Mouse (Mus musculus) liver, embryonic 15.5 days (tissue): Measurements from ENCODE around the gene Rab12. TPM values are rescaled to one million over a fixed set of nuclear protein-coding genes. Genes with fewer than 3 reads are reported as not detected.

Experiments
- ATAC-seq: fragments of 200-750 bp; cut with Nextera tagmentation; 2 replicates; pipeline ENCODE4 v1.8.0; 2017; ENCODE audit warnings: moderate number of reproducible peaks, mild to moderate bottlenecking, moderate library complexity; ENCODE audit not compliant: insufficient read depth
- H3K27ac ChIP-seq: fragments of 300-500 bp; sonication (generic); replicated peaks from 2 replicates; pipeline ENCODE4 v1.5.1; 2015; ENCODE audit warnings: mild to moderate bottlenecking, inconsistent platforms
- H3K27me3 ChIP-seq: fragments of 300-500 bp; sonication (generic); 2 replicates; pipeline ENCODE4 v1.6.1; 2015; ENCODE audit warnings: mild to moderate bottlenecking, inconsistent platforms
- H3K36me3 ChIP-seq: fragments of 300-500 bp; sonication (generic); replicated peaks from 2 replicates; pipeline ENCODE4 v1.6.1; 2015; ENCODE audit warnings: moderate library complexity, mild to moderate bottlenecking, inconsistent platforms
- H3K4me1 ChIP-seq: fragments of 300-500 bp; sonication (generic); replicated peaks from 2 replicates; pipeline ENCODE4 v1.6.1; 2015; ENCODE audit warnings: inconsistent platforms
- H3K4me2 ChIP-seq: fragments of 300-500 bp; sonication (generic); 2 replicates; pipeline ENCODE4 v1.6.1; 2015; ENCODE audit warnings: moderate library complexity, mild to moderate bottlenecking, inconsistent platforms
- H3K4me3 ChIP-seq: fragments of 300-500 bp; sonication (generic); replicated peaks from 2 replicates; pipeline ENCODE4 v1.5.1; 2015; ENCODE audit warnings: mild to moderate bottlenecking, inconsistent platforms
- H3K9ac ChIP-seq: fragments of 300-500 bp; sonication (generic); 2 replicates; pipeline ENCODE4 v1.6.1; 2015; ENCODE audit warnings: moderate library complexity, mild to moderate bottlenecking, inconsistent platforms
- H3K9me3 ChIP-seq: fragments of 300-500 bp; sonication (generic); replicated peaks from 2 replicates; pipeline ENCODE4 v1.6.1; 2016; ENCODE audit warnings: inconsistent platforms
- WGBS: fragments of 180-500 bp; shearing (Covaris S2); methylation state at CpG from one replicate; pipeline ENCODE4 v1.1.7; 2015; ENCODE audit warnings: mixed read lengths; ENCODE audit not compliant: insufficient replicate concordance; 5-methylcytosine and 5-hydroxymethylcytosine counted together
- polyA plus RNA-seq: library from polyadenylated mRNA; unstranded; fragments of >200 nt; fragmentation: Nextera tagmentation; extraction: Ambion mirVana; gene quantifications from 2 replicates; pipeline ENCODE4 v1.2.1, GENCODE M21; 2015

Gene Rab12
- polyA plus RNA-seq, 1 experiment from 2014 or later = 6.4 TPM

DNA sequence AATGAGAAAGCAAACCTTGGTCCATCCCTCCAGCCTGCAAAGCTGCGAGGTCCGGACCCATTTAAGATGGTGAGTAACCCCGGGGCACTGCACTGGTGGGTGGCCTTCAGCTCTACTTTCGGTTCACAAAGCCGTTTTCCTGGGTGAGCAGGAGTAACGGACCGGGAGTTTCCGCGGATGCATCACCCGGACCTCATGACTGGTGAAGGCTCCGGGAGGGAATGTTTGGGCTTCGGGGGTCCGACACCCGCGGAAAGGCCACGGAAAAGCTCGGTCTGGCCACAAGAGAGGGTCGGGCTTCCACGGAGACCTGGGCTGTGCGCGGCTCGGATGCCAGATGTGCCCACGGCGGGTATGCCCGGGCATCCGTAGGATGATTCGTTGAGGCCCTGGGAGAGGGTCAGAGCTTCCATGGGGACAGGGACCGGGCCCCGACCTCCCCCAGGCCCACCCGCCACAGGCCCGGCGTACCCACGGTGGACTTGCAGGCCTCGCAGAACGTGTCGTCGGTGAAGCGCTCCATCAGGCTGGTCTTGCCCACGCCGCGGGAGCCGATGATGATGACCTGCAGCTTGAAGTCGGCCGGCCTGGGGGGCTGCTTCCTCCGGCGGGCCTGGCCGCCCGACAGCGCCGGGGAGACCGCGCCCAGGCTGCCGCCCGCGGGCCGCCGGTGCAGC is 514 bp downstream of the Rab12 start:
- peak overlapping the region; percentile 41; the same call in 1 of the 2 replicates for H3K27ac ChIP-seq
- peaks cover 34% of the 10 kb centered on the region for H3K4me1 ChIP-seq
- H3K27me3 ChIP-seq = no peaks in the 10 kb centered on the region
- H3K4me2 ChIP-seq = peak overlapping the region; percentile 79
- no peaks in the 10 kb centered on the region for H3K36me3 ChIP-seq
- peak overlapping the region; percentile 83 for H3K9ac ChIP-seq
- peak; percentile 65 for ATAC-seq
- H3K9me3 ChIP-seq = no peaks in the 10 kb centered on the region
- WGBS = under 1% methylated on average over 57 of the region's 57 CpGs
- peak overlapping the region; percentile 95 for H3K4me3 ChIP-seq

DNA sequence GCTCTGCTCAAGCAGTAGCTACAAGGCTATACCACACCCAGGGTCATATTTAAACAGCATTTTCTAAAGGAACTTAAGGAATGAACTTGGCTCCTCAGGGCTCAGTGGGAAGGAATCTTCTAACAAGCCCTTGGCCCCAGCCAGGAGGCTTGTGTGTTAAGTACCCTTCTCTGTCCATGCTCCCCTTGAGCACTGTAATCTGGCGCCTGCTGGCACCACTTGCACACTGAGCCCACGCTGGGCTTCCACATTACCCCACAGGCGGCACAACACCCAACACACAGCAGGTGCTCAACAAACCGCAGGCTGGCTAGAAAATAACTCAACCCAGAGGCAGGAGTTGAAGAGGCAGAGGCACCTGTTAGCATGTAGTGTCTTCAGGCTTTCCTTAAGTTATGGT is 2.6 kb downstream of the Rab12 start:
- Histone ChIP-seq H3K9ac (no peak overlapping the region), H3K4me1 (peaks cover 41% of the 10 kb centered on the region), H3K36me3 (no peaks in the 10 kb centered on the region), H3K4me3 (no peak overlapping the region), H3K27me3 (no peaks in the 10 kb centered on the region), H3K27ac (no peak overlapping the region), H3K4me2 (no peak overlapping the region), H3K9me3 (no peaks in the 10 kb centered on the region)
- 70% methylated on average over 4 of the region's 4 CpGs for WGBS
- ATAC-seq = no peak

DNA sequence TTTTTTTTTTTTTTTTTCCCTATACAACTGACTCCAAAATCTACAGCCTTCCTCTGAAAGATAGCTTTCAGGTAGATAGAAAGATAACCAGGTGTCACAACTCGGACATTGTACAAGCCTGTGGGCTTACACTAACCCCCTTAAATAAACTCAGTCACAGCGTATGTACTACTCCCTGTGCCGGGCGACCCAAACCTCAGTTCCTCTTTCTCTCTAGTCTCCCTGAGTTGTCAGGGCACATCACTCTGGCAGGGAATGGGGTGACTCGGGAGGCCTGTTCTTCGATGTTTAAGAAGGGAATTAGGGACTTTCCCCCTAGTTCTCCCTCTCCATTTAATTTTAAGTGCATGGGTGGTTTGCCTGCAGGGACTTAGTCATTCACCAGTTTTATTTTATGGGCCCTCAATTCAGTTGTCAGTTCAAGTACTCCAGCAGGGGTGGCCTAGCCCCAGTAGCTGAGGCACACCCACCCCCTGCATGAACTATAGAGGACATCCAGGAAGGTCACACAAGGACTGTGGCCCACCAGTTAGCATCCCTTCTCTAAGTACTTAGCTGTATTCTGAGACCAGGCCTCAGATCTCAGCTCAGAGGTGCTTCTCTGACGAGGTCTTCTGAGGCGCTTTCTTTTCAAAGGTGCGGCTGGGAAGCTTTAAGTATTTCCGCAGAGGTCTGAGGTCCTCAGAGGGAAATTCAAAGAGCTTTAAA is 5.1 kb downstream of the Rab12 start:
- H3K27ac ChIP-seq = no peak overlapping the region
- ATAC-seq = no peak
- H3K4me2 ChIP-seq = no peak overlapping the region
- H3K9me3 ChIP-seq = no peaks in the 10 kb centered on the region
- H3K4me1 ChIP-seq = peaks cover 40% of the 10 kb centered on the region
- no peaks in the 10 kb centered on the region for H3K27me3 ChIP-seq
- no peak overlapping the region for H3K9ac ChIP-seq
- 53% methylated on average over 10 of the region's 10 CpGs for WGBS
- no peaks in the 10 kb centered on the region for H3K36me3 ChIP-seq
- H3K4me3 ChIP-seq = no peak overlapping the region

DNA sequence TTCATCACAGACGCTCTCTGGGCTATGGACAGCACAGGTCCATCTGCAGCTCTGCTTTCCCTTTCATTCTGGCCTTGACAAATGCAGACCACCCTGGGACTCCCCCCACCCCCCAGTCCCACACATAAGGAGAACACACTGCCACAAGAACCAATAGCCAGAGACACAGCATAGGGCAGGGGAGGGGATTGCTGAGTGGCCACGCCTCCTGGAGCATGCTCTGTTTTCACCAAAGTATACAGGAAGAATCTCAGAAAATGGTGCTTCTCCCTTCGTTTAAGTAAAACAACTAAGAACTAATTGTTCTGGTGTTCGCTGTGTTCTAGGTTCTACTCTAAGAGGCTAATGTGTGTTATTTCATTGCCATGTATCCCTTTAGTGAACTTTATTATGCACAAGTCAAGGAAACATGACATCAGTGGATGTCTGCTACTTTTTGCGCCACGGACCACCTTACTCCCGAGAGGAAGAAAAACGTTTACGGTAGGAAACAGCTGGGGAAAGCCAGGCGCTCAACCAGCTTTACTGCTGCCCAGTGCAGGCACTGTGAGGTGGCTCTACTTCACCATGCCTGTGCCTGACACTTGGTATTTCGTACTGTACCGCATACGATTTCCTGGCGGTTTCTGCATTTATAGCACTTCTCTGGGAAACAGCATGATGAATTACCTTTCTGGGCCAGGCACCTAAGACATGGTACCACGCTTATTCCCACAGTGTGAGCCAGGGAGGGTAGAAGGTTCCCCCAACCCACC is 7.2 kb downstream of the Rab12 start:
- H3K4me2 ChIP-seq = peak overlapping the region; percentile 35; the same call in 1 of the 2 replicates
- 51% methylated on average over 15 of the region's 15 CpGs for WGBS

DNA sequence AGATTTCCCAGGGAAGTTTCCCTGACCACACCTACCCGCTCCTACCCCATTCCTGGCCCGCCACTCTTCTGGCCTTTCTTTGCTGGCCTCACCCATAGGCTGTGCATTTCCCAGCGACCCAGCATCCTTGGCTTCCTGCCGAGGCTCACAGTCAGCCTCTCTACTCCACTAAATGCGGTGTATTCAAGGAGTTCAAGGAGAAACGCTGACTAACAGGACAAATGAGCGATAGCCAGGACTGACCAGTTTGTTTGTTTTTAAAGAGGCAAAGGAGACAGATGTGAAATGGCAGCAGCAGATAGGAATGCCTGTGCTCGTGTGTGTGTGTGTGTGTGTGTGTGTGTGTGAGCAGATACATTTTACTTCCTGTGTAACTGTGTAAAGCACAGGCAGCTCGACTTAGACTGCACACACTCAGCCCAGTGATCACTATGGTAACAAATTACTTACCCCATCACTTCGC is 9.3 kb downstream of the Rab12 start:
- no peaks in the 10 kb centered on the region; the same call in 1 of the 2 replicates for H3K36me3 ChIP-seq
- no peaks in the 10 kb centered on the region for H3K9me3 ChIP-seq
- H3K4me1 ChIP-seq = peaks cover 18% of the 10 kb centered on the region
- 0 out of 2 replicates have a peak overlapping the region, but pooled peaks have one; percentile 14 for H3K27ac ChIP-seq
- no peak for ATAC-seq
- H3K9ac ChIP-seq = no peak overlapping the region
- no peak overlapping the region for H3K4me2 ChIP-seq
- 43% methylated on average over 10 of the region's 10 CpGs for WGBS
- H3K27me3 ChIP-seq = no peaks in the 10 kb centered on the region
- H3K4me3 ChIP-seq = no peak overlapping the region

More for the DNA sequence above, 7.2 kb downstream of the Rab12 start:
- Histone ChIP-seq H3K27ac (no peak overlapping the region), H3K9me3 (no peaks in the 10 kb centered on the region), H3K9ac (no peak overlapping the region), H3K4me1 (peaks cover 27% of the 10 kb centered on the region), H3K36me3 (no peaks in the 10 kb centered on the region; the same call in 1 of the 2 replicates), H3K27me3 (no peaks in the 10 kb centered on the region), H3K4me3 (0 out of 2 replicates have a peak overlapping the region, but pooled peaks have one; percentile 8)
- ATAC-seq = no peak

DNA sequence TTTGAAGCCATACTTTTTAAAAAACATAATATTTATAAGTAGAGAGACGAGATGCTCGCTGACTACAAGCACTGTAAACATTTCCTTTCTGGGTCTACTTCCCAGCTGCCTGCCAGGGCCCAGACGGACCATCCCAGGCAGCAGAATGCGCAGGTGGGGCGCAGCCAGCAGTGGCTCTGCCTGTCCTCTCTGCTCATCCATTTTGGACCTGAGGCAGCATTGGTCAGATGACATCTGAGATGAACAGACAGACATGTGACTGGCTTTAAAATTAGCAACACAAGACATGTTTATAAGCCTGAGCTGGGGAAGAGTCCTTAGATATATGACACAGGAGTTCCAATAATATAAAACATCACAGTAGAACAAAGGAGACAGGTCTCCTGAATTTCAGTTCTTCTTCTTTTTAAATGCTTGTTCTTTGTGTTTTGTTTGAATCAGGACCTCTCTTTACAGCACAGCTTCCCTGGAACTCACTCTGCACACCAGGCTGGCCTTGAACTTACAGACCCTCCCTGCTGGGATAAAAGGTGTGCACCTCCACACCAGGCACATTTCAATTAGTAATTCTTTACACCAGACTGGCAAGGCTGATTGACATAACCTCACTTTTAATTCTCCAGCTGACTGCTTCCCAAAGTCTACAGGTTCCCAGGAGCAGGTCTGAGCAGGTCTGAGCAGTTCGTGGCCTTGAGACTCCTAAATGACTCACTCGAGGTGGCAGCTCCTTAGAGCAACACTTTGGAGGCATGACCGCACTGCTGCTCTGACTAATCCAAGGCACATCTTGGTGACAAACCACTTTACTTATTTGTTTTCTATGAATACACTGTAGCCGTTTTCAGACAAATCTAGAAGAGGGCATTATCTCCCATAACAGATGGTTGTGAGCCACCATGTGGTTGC is 12.2 kb downstream of the Rab12 start:
- ATAC-seq = no peak
- H3K9me3 ChIP-seq = no peaks in the 10 kb centered on the region
- H3K4me3 ChIP-seq = no peak overlapping the region
- H3K4me2 ChIP-seq = no peak overlapping the region
- H3K27ac ChIP-seq = no peak overlapping the region
- H3K27me3 ChIP-seq = no peaks in the 10 kb centered on the region
- 72% methylated on average over 9 of the region's 9 CpGs for WGBS
- peaks cover 8% of the 10 kb centered on the region for H3K4me1 ChIP-seq
- H3K9ac ChIP-seq = no peak overlapping the region
- peaks cover 17% of the 10 kb centered on the region for H3K36me3 ChIP-seq

DNA sequence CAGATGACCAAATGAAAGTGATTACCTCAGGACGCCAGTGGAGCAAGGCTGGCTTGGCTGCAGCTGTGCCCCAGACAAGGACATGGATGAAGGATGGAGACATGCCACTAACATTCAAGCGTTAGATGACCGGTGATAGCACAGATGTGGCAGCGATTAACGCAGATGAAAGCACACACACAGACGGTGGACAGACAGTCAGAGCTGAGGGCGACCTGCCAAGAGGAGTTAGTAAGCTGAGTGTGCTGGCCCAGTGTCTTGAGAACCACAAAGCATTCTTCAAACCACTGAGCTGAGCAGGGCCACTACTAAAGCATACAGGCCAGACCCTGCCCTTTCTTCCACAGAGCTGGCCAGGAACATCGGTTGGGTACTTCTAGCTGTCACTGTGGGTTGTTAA is 14.6 kb downstream of the Rab12 start:
- WGBS = 82% methylated on average over 8 of the region's 8 CpGs
- Histone ChIP-seq H3K9me3 (no peaks in the 10 kb centered on the region), H3K9ac (no peak overlapping the region), H3K4me1 (no peaks in the 10 kb centered on the region; the same call in 1 of the 2 replicates), H3K36me3 (peaks cover 25% of the 10 kb centered on the region), H3K27me3 (no peaks in the 10 kb centered on the region), H3K27ac (no peak overlapping the region), H3K4me3 (no peak overlapping the region), H3K4me2 (no peak overlapping the region)
- ATAC-seq = no peak

DNA sequence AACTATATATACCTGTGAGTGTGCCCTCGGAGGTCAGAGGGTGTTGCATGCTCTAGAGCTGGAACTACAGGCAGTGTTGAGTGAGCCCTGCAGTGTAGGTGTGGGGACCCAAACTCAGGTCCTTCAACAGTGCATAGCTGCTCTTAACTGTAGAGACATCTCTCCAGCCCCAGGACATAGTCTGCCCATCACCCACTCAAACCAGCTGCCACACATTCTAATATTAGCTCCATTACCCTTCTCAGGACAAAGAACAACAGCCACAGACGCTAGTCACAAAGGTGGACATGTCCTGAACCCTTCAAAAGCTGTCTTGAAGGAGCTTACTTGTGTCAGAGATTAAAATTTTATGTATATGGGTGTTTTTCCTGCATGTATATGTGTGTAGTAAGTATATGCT is 15.3 kb downstream of the Rab12 start:
- H3K4me2 ChIP-seq = no peak overlapping the region
- H3K27me3 ChIP-seq = no peaks in the 10 kb centered on the region
- ATAC-seq = no peak
- WGBS = 66% methylated on average over 2 of the region's 2 CpGs
- no peaks in the 10 kb centered on the region for H3K4me1 ChIP-seq
- H3K36me3 ChIP-seq = peaks cover 31% of the 10 kb centered on the region
- H3K4me3 ChIP-seq = no peak overlapping the region
- no peak overlapping the region for H3K9ac ChIP-seq
- no peak overlapping the region for H3K27ac ChIP-seq
- H3K9me3 ChIP-seq = no peaks in the 10 kb centered on the region

DNA sequence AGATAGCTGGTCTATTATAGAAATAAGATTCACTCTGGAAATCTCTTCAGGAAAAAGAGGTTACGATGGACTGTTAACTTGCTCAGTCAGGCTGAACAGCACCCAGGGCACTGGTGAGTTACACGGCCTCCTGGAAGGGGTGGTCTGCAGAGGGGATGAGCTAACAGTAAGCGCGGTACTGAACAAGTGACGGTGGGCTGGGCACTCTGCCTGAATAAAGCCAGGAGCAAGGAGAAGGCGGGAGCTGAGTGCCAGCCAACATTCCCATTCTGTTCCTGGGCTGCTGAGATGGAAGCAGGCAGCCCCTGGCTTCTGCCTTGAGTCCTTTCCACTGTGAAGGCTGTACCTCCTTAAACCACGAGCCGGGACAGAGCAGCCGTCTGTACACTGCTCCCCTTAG is 16.1 kb downstream of the Rab12 start:
- Histone ChIP-seq H3K9ac (no peak overlapping the region), H3K9me3 (no peaks in the 10 kb centered on the region), H3K4me1 (no peaks in the 10 kb centered on the region), H3K27ac (no peak overlapping the region), H3K27me3 (no peaks in the 10 kb centered on the region), H3K36me3 (peaks cover 35% of the 10 kb centered on the region), H3K4me3 (no peak overlapping the region), H3K4me2 (no peak overlapping the region)
- WGBS = 88% methylated on average over 9 of the region's 9 CpGs
- no peak for ATAC-seq

DNA sequence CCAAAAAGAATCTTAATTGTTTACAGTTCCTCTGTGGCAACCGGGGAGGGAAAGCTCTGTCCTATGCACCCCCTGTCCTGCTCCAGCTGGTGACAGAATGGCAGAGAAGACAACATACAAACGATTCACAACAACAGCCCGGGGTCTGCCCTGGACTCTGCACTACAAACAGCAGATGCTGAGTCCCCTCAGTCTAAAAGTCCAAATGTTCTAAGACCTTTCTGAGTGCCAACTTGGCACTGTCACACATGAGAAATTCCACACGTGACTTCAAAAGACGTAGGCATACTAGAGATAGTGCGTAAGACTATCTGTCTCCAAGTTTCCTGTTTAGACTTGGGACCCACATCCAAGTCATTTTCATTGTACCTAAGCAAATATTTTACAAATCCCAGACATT is 16.7 kb downstream of the Rab12 start:
- no peak overlapping the region for H3K4me2 ChIP-seq
- WGBS = 75% methylated on average over 6 of the region's 6 CpGs
- no peaks in the 10 kb centered on the region for H3K27me3 ChIP-seq
- no peak for ATAC-seq
- peaks cover 37% of the 10 kb centered on the region for H3K36me3 ChIP-seq
- H3K4me3 ChIP-seq = no peak overlapping the region
- no peak overlapping the region for H3K27ac ChIP-seq
- no peaks in the 10 kb centered on the region for H3K9me3 ChIP-seq
- no peaks in the 10 kb centered on the region for H3K4me1 ChIP-seq
- H3K9ac ChIP-seq = no peak overlapping the region
